Mouse (Mus musculus) erythroblast, embryonic 14.5 days (primary cell): ENCODE measurements around the gene Susd3. TPM values are rescaled to one million over a fixed set of nuclear protein-coding genes. Genes with fewer than 3 reads are reported as not detected.

ENCODE experiments used
- H3K27me3 ChIP-seq: 2 replicates; pipeline ENCODE4 v1.6.1; 2012; ENCODE audit warnings: inconsistent platforms; ENCODE audit not compliant: control insufficient read depth
- H3K36me3 ChIP-seq: 2 replicates; pipeline ENCODE4 v1.6.1; 2012; ENCODE audit warnings: mild to moderate bottlenecking, inconsistent platforms; ENCODE audit not compliant: control insufficient read depth
- H3K4me1 ChIP-seq: 2 replicates; pipeline ENCODE4 v1.6.1; 2012; ENCODE audit warnings: inconsistent platforms; ENCODE audit not compliant: control insufficient read depth
- H3K4me3 ChIP-seq: replicated peaks from 2 replicates; pipeline ENCODE3; 2012; ENCODE audit warnings: moderate library complexity, mild to moderate bottlenecking, inconsistent platforms
- H3K9me3 ChIP-seq: 2 replicates; pipeline ENCODE4 v1.6.1; 2012; ENCODE audit warnings: low read length, inconsistent platforms, mixed read lengths; ENCODE audit not compliant: control insufficient read depth
- GATA1 ChIP-seq: IDR thresholded peaks from 2 replicates; pipeline ENCODE4 v1.6.1; 2012; ENCODE audit warnings: low read length, inconsistent platforms, mixed read lengths
- TAL1 ChIP-seq: IDR thresholded peaks from 3 replicates; pipeline ENCODE4 v1.6.1; 2012; ENCODE audit warnings: low read length, inconsistent platforms, mixed read lengths
- polyA plus RNA-seq: library from polyadenylated mRNA; stranded (reverse); fragments of >175 nt; gene quantifications from 2 replicates; pipeline ENCODE4 v1.2.3, GENCODE M21; 2012

Susd3 gene
- polyA plus RNA-seq, 1 experiment, result 0.05 TPM

GRCm38 (mm10) chr13:49192156-49192855 lies 56.2 kb downstream of the Susd3 start:
- Histone ChIP-seq H3K27me3 (no peaks in the 10 kb centered on the region), H3K4me3 (no peak overlapping the region), H3K36me3 (peaks cover 21% of the 10 kb centered on the region), H3K9me3 (no peaks in the 10 kb centered on the region), H3K4me1 (peaks cover 31% of the 10 kb centered on the region)
- TF ChIP-seq TAL1, result no peak
- no peak for TF ChIP-seq GATA1

- Histone ChIP-seq H3K36me3 (peaks cover 21% of the 10 kb centered on the region), H3K4me1 (peaks cover 37% of the 10 kb centered on the region)
- TF ChIP-seq TAL1 (no peak), GATA1 (no peak)
Measured at GRCm38 (mm10) chr13:49191673-49192035, 56.9 kb downstream of the Susd3 start.

DNA sequence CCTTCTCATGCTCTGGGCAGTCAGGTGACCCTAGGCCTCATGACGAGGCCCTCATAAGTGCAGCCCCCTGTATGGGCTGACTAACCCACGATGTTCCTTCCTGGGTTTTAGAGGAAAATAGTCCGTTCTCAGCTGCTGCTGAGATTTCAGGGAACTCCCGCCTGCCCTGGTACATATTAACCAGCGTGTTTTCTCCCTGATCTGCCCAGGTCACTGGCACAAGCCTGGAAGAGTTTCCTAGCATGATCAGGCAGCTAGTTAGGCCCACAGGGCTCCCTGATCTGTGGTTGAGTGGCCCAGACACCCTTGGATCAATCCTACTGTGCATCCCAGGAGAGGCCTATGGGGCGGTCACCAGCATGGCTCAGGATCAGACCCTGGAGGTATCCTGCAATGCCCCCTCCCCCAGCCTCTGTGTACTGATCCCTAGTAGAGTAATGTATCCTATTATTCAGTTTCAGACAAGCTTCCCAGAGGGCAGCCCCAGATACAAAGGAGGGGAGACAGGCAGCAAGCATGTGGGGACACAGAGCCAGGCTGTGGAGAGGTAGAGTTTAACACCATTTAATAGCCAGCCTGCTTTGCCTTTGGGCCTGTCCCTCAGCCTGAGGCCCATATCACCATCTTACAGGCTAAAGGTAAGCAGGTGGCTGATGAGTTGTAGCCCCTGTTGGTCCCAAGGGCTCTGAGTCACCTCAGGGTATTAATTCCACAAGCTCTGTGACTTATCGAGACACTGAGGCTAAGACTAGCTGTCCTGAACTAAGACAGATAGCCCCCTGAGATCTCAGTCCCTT lies 57.4 kb downstream of the Susd3 start:
- Histone ChIP-seq H3K4me1 (peaks cover 40% of the 10 kb centered on the region), H3K27me3 (no peaks in the 10 kb centered on the region), H3K9me3 (no peaks in the 10 kb centered on the region), H3K36me3 (peaks cover 20% of the 10 kb centered on the region), H3K4me3 (no peak overlapping the region)
- TF ChIP-seq GATA1 (no peak), TAL1 (no peak)

More at GRCm38 (mm10) chr13:49191673-49192035, 56.9 kb downstream of the Susd3 start:
- no peaks in the 10 kb centered on the region for H3K27me3 ChIP-seq
- H3K9me3 ChIP-seq, result no peaks in the 10 kb centered on the region
- H3K4me3 ChIP-seq, result no peak overlapping the region

DNA sequence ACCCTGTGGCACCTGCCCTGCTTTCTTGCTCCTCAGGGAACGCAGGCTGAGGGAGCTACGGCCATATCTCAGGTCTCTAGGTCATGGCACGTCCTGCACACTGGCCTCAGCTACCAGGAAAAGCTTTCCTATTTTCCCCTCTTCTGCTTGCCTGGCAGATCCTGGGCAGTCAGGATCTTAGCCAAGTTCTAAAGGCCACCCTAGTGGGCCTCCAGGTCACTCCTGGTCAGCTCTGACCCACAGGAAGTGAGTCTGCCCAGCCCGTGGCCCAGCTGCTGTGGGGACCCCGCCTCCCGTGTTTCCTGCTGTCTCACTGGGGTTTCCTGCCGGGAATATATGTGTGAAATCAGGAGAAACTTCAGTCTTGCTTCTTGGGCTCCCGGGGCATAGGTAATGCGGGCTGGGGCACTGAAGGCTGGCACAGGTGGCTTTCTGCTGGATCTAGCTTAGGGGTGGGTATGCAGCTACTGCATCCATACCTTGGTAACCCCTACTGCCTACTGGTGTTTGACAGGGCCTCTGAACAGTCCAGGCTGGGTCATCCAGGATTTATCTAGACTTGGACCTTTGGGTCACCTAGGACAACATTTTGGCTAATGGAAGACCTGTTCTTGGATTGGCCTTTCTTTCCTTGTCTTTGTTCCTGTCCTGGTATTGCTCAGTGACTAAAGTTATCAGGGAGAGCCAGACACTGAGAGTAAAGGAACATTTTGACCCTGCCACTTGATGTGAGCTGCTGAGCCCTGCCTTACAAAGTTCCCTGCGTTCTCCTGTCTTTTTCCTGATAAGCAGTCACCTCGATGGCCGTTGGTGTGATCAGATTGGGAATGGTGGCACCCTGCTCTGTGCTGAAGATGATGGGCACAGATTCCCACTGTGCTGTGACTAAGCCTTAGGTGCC lies 58.3 kb downstream of the Susd3 start:
- Histone ChIP-seq H3K36me3 (peaks cover 11% of the 10 kb centered on the region), H3K4me1 (peaks cover 40% of the 10 kb centered on the region)
- TF ChIP-seq TAL1 (no peak), GATA1 (no peak)

GRCm38 (mm10) chr13:49188966-49189360 lies 59.5 kb downstream of the Susd3 start:
- Histone ChIP-seq H3K4me1 (peaks cover 40% of the 10 kb centered on the region), H3K27me3 (no peaks in the 10 kb centered on the region), H3K9me3 (no peaks in the 10 kb centered on the region), H3K36me3 (peaks cover 4% of the 10 kb centered on the region), H3K4me3 (no peak overlapping the region)
- TF ChIP-seq TAL1, result no peak
- TF ChIP-seq GATA1, result no peak

More for the DNA sequence above, 58.3 kb downstream of the Susd3 start:
- Histone ChIP-seq H3K27me3 (no peaks in the 10 kb centered on the region), H3K9me3 (no peaks in the 10 kb centered on the region), H3K4me3 (no peak overlapping the region)

DNA sequence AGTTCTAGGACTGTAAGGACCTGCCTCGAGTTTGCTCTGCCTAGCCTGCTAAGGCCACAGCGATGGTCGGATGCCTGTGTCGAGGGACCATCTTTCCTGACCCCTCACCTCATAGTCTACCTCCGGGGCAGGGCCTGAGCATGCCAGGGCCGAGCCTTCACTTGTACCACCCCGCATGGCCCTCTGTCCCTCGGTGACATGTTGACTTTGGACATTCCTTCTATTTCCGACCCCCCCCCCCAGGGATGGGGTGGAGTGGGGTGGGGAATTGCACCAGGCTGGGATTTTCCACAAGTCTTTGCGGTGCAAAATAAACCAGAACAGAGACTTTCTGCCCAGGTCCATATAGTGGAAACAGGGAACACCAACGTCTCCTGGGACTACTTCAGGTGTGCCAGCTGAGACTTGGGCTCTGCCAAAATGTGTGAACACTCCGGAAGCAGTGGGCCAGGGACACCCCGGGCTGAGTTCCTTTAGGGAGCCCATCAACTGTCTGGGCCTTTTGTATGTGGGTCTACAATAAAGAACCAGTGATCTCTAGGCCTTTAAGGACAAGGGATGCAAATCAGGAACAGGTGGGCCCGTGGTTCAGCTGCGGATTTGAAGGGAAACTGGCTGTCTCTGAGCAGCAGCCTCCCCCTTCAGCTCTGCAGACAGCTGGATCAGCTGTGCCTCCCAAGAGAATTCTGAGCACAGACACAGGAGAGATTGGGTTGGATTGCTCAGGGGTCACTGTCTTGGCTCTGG lies 60.1 kb downstream of the Susd3 start:
- H3K36me3 ChIP-seq, result no peaks in the 10 kb centered on the region; the same call in 1 of the 2 replicates
- H3K4me3 ChIP-seq, result peak overlapping the region; percentile 71
- no peaks in the 10 kb centered on the region for H3K9me3 ChIP-seq
- H3K4me1 ChIP-seq, result peaks cover 40% of the 10 kb centered on the region
- no peaks in the 10 kb centered on the region for H3K27me3 ChIP-seq
- no peak for TF ChIP-seq TAL1
- TF ChIP-seq GATA1, result no peak

- peaks cover 40% of the 10 kb centered on the region for H3K4me1 ChIP-seq
- H3K9me3 ChIP-seq, result no peaks in the 10 kb centered on the region
- peak; percentile 43; the same call in 1 of the 2 replicates for TF ChIP-seq GATA1
- TF ChIP-seq TAL1, result no peak
- H3K27me3 ChIP-seq, result no peaks in the 10 kb centered on the region
- peak within 1 kb of the TSS; percentile 71 for H3K4me3 ChIP-seq
- H3K36me3 ChIP-seq, result no peaks in the 10 kb centered on the region
Measured at GRCm38 (mm10) chr13:49187288-49188218, 61.0 kb downstream of the Susd3 start, which contains the start of gene Ninj1. Gene Ninj1, plus strand, starts transcription at chr13:49187485.
